Mouse (Mus musculus) megakaryocyte, embryonic 14.5 days (primary cell): ENCODE data around the gene Zfp513.

Experiments used
- FLI1 ChIP-seq: IDR thresholded peaks from 2 replicates; pipeline ENCODE4 v1.6.1; 2012; ENCODE audit warnings: low read length, inconsistent platforms, mixed read lengths
- GATA1 ChIP-seq: IDR thresholded peaks from 3 replicates; pipeline ENCODE4 v1.6.1; 2012; ENCODE audit warnings: mixed read lengths, low read length, inconsistent platforms, borderline replicate concordance

DNA sequence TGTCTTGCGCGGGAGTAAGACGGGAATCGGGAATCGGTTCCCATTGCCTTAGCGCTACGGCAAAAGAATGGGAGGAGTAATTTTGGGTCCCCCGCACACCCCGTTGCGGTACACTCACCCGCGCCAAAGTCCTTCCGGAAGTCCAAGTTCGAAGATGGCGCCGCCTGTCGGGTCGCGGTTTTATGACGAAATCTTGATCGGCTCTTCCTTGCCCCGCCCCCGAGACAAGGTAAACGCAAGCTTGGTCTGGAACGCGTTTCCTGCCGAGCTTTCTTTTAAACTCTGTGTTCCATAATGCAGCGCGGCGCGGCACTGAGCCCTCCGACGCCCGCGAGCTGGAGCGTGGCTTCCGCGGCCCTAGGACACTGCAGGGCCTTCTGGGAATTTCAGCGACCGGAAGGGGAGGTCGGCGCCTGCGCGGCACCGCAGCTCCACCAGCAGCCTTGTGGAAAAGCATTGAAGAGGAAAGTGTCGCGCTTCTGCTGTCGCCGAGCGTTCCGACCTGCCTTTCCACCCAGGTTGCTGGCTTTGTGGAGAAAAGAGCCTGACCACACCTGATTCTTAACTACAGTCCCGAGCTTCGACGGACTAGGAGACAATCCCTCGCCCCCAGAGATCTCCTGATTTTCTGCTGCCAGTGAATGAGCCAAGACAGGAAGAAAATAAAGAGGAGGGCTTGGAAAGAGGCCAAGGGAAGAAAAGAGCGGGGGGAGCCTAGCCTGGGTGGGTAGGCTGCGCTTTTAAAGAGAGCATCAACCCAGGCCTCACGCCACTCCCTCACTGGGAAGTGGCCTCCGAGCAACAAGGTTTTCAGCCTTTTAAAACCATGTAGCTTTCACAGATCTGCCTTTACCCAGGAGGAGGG is 22.1 kb downstream of the Zfp513 start, which contains the start of the genes Gm29609 and Gtf3c2:
- no peak for TF ChIP-seq GATA1
- peak; percentile 61; the same call in 1 of the 2 replicates for TF ChIP-seq FLI1
